Comparison of ENCODE assay signal across 8 mouse cellular contexts in the genomic region with DNA sequence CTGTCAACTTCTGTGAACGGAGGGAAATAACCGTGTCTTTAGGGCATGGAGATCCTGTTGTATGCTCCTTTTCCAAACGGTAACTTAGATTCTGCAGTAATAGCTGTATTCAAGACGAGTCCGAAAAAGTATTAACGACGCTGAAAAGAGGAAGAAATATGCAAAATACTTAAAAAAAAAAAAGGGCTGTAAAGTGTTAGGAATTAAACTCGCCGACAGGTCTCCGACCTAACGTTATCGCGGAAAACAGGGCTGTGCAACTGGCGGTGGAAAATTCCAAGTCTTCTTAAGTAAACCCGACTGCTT. TPM values are rescaled to one million over a fixed set of nuclear protein-coding genes. Genes with fewer than 3 reads are reported as not detected.
DNase-seq lines count a peak whose midpoint lies in the region; ATAC-seq and TF ChIP-seq lines count a peak whose summit lies in the region.

No protein-coding gene starts in this region.

- no peak; the same call in 1 of the 2 replicates for ATAC-seq in heart, embryonic 11.5 days (replicated peaks; ENCODE audit: insufficient number of reproducible peaks, low FRiP score, low TSS enrichment)
- no peak for ATAC-seq in forebrain, embryonic 13.5 days
- no peak for ATAC-seq in liver, embryonic 15.5 days (ENCODE audit: insufficient read depth)

- DNase-seq in heart, postnatal 36 days, result no peak
- no peak for DNase-seq in embryo, embryonic 9.5 days (ENCODE audit: extremely low spot score)
- DNase-seq in adrenal gland, postnatal 10 days, result no peak
- no peak for DNase-seq in spleen, postnatal 4 days (ENCODE audit: low spot score in 2 of 2)

- peaks cover 20% of the 10 kb centered on the region; the same call in 1 of the 2 replicates for H3K4me1 ChIP-seq in heart, embryonic 11.5 days (ENCODE audit: control insufficient read depth, insufficient read depth, low read length)
- peaks cover 26% of the 10 kb centered on the region for H3K4me1 ChIP-seq in E14TG2a.4 (replicated peaks; ENCODE audit: low read depth, low read length)
- peaks cover 24% of the 10 kb centered on the region for H3K4me1 ChIP-seq in forebrain, embryonic 13.5 days
- H3K4me1 ChIP-seq in liver, embryonic 15.5 days (replicated peaks), result peaks cover 29% of the 10 kb centered on the region

- H3K9me3 ChIP-seq in heart, embryonic 11.5 days (replicated peaks; ENCODE audit: control insufficient read depth, low read length), result no peaks in the 10 kb centered on the region
- no peaks in the 10 kb centered on the region for H3K9me3 ChIP-seq in E14TG2a.4 (ENCODE audit: low read length)
- no peaks in the 10 kb centered on the region for H3K9me3 ChIP-seq in forebrain, embryonic 13.5 days (replicated peaks)
- no peaks in the 10 kb centered on the region for H3K9me3 ChIP-seq in liver, embryonic 15.5 days (replicated peaks)

- peak overlapping the region; percentile 62 for H3K9ac ChIP-seq in heart, embryonic 11.5 days (ENCODE audit: low read depth, low read length)
- peak overlapping the region; percentile 56 for H3K9ac ChIP-seq in forebrain, embryonic 13.5 days
- H3K9ac ChIP-seq in liver, embryonic 15.5 days, result peak overlapping the region; percentile 76

- intact Hi-C loops in heart, postnatal 36 days (cut with DNase I), result loop anchor here (2.0 to 5.0 kb wide), 2 partner anchors 42 to 76 kb away; a partner anchor contains a TSS

- peak overlapping the region; percentile 86 for H3K4me3 ChIP-seq in heart, embryonic 11.5 days (ENCODE audit: low read depth, low read length)
- H3K4me3 ChIP-seq in E14TG2a.4 (replicated peaks; ENCODE audit: low read length), result peak overlapping the region; percentile 93
- peak overlapping the region; percentile 98 for H3K4me3 ChIP-seq in forebrain, embryonic 13.5 days
- H3K4me3 ChIP-seq in liver, embryonic 15.5 days (replicated peaks), result peak overlapping the region; percentile 99

- 2% methylated on average over 15 of the region's 15 CpGs for WGBS in heart, embryonic 11.5 days (ENCODE audit: insufficient replicate concordance)
- 2% methylated on average over 15 of the region's 15 CpGs for WGBS in forebrain, embryonic 13.5 days
- 1% methylated on average over 15 of the region's 15 CpGs for WGBS in liver, embryonic 15.5 days (ENCODE audit: insufficient replicate concordance)

- H3K4me2 ChIP-seq in heart, embryonic 11.5 days, result peak overlapping the region; percentile 90
- peak overlapping the region; percentile 74 for H3K4me2 ChIP-seq in forebrain, embryonic 13.5 days
- peak overlapping the region; percentile 85 for H3K4me2 ChIP-seq in liver, embryonic 15.5 days

- no peaks in the 10 kb centered on the region for H3K27me3 ChIP-seq in heart, embryonic 11.5 days (ENCODE audit: control insufficient read depth, insufficient read depth, low read length)
- H3K27me3 ChIP-seq in E14TG2a.4 (ENCODE audit: insufficient read depth, low read length), result no peaks in the 10 kb centered on the region; the same call in 1 of the 2 replicates
- H3K27me3 ChIP-seq in forebrain, embryonic 13.5 days, result no peaks in the 10 kb centered on the region
- H3K27me3 ChIP-seq in liver, embryonic 15.5 days, result no peaks in the 10 kb centered on the region

- no peak for TF ChIP-seq CTCF in E14TG2a.4 (conservative IDR thresholded peaks at IDR 0.05; ENCODE audit: low read length)

- H3K36me3 ChIP-seq in heart, embryonic 11.5 days (ENCODE audit: control insufficient read depth, insufficient read depth, low read length), result peaks cover 7% of the 10 kb centered on the region
- H3K36me3 ChIP-seq in E14TG2a.4 (ENCODE audit: insufficient read depth, low read length), result peaks cover 25% of the 10 kb centered on the region
- H3K36me3 ChIP-seq in forebrain, embryonic 13.5 days (ENCODE audit: poor library complexity, severe bottlenecking), result peaks cover 11% of the 10 kb centered on the region
- H3K36me3 ChIP-seq in liver, embryonic 15.5 days (replicated peaks), result peaks cover 21% of the 10 kb centered on the region

- peak overlapping the region; percentile 88 for H3K27ac ChIP-seq in heart, embryonic 11.5 days (ENCODE audit: low read depth, low read length)
- peak overlapping the region; percentile 45; the same call in 1 of the 2 replicates for H3K27ac ChIP-seq in forebrain, embryonic 13.5 days
- peak overlapping the region; percentile 96 for H3K27ac ChIP-seq in liver, embryonic 15.5 days (replicated peaks)

RNA-seq across cellular contexts. Expression of a gene that starts 0.7 kb away (rescaled TPM):
- 15.6 and 16.0 TPM in 2 replicates for polyA plus RNA-seq in heart, embryonic 11.5 days (2014; fragmentation: Nextera tagmentation; extraction: Ambion mirVana)
- 10 to 100 TPM; 10.5 to 11.3 TPM for total RNA-seq in heart, postnatal 36 days (2021)
- 22.3 and 22.6 TPM in 2 replicates for polyA plus RNA-seq in forebrain, embryonic 13.5 days (2015; fragmentation: Nextera tagmentation; extraction: Ambion mirVana)
- 21.1 and 21.3 TPM in 2 replicates for polyA plus RNA-seq in liver, embryonic 15.5 days (2015; fragmentation: Nextera tagmentation; extraction: Ambion mirVana)
- total RNA-seq in adrenal gland, postnatal 10 days (2021), result 10 to 100 TPM; 14.9 to 17.6 TPM

RNA-seq across cellular contexts. Expression of a gene that starts 42.6 kb away (rescaled TPM):
- 22.1 and 22.8 TPM in 2 replicates for polyA plus RNA-seq in heart, embryonic 11.5 days (2014; fragmentation: Nextera tagmentation; extraction: Ambion mirVana)
- total RNA-seq in heart, postnatal 36 days (2021), result 10 to 100 TPM; 35.8 to 48.8 TPM
- polyA plus RNA-seq in forebrain, embryonic 13.5 days (2015; fragmentation: Nextera tagmentation; extraction: Ambion mirVana), result 19.6 and 19.7 TPM in 2 replicates
- polyA plus RNA-seq in liver, embryonic 15.5 days (2015; fragmentation: Nextera tagmentation; extraction: Ambion mirVana), result 18.1 and 19.8 TPM in 2 replicates
- 10 to 100 TPM; 33.5 to 40.0 TPM for total RNA-seq in adrenal gland, postnatal 10 days (2021)

Comparison
In these comparisons a context has a peak if more than half of its experiments do, and no peak if none do; other contexts are left out.
1. H3K27ac ChIP-seq: peak in every context shown above with its lines; median percentile 96 in liver, embryonic 15.5 days; 88 in heart, embryonic 11.5 days; 45 in forebrain, embryonic 13.5 days.